Mouse (Mus musculus): ENCODE results near the gene Bcl11a.

DNA sequence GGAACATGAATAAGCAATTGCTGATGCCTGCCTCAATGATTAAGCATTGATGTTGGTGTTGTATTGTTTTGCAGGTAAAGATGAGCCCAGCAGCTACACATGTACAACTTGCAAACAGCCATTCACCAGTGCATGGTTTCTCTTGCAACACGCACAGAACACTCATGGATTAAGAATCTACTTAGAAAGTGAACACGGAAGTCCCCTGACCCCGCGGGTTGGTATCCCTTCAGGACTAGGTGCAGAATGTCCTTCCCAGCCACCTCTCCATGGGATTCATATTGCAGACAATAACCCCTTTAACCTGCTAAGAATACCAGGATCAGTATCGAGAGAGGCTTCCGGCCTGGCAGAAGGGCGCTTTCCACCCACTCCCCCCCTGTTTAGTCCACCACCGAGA lies 85.2 kb downstream of the Bcl11a start:
- TF ChIP-seq GATA1 (IDR thresholded peaks at IDR 0.05; ENCODE audit: borderline replicate concordance, low read length), result no peak
- no peak for TF ChIP-seq FLI1 (IDR thresholded peaks at IDR 0.05; ENCODE audit: low read length)

Data from megakaryocyte, embryonic 14.5 days (primary cell).